Mouse (Mus musculus): ENCODE data around the gene Tor1b.

DNA sequence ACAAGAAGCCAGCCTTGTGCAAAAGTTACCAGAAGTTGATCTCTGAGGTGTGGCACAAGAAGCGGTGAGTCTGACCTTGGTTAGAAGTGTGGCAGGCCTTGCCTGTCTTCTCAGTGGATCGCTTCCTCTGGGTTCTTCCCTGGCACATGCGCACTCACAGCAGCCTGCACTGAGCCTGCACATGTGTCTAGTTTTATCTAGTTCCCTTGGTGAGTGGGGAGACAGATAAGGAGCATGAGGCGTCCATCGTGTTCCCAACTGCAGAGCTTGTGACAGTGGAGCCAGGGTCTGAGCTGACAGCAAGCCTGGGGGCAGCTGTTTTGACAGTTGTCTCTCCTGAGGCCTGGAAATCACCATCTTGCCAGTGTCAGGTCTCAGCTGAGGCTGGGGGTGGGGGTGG, 53.7 kb downstream of the Tor1b start:
- TF ChIP-seq MYOD1 (IDR thresholded peaks at IDR 0.05; ENCODE audit: control insufficient read depth, insufficient read length, low read depth): no peak
- TF ChIP-seq CTCF (IDR thresholded peaks at IDR 0.05; ENCODE audit: control insufficient read depth, insufficient read depth, insufficient read length): no peak
- TF ChIP-seq USF1 (IDR thresholded peaks at IDR 0.05; ENCODE audit: low read depth): no peak
